Mouse (Mus musculus): ENCODE data around the gene Gm572.
A peak's percentile ranks its signal among the peaks of the same experiment; 100 is the strongest.

Gm572 gene

GRCm38 (mm10) chr4:148625756-148626622 lies 17.1 kb upstream of the Gm572 start:
- no peak for DNase-seq (ENCODE audit: low read depth, low spot score)

GRCm38 (mm10) chr4:148626623-148627185 lies 16.4 kb upstream of the Gm572 start, which contains the start of gene Tardbp:
TSS of gene Tardbp (minus strand) at chr4:148627019.
- peak; percentile 94 for DNase-seq (ENCODE audit: low read depth, low spot score)

- DNase-seq (ENCODE audit: low read depth, low spot score): no peak
These were observed 15.9 kb upstream of the Gm572 start for GRCm38 (mm10) chr4:148627246-148627645.

GRCm38 (mm10) chr4:148632013-148632692 lies 11.0 kb upstream of the Gm572 start:
- no peak for DNase-seq (ENCODE audit: low read depth, low spot score)

- no peak for DNase-seq (ENCODE audit: low read depth, low spot score)
These were observed 9.6 kb upstream of the Gm572 start for GRCm38 (mm10) chr4:148633395-148634061.

DNA sequence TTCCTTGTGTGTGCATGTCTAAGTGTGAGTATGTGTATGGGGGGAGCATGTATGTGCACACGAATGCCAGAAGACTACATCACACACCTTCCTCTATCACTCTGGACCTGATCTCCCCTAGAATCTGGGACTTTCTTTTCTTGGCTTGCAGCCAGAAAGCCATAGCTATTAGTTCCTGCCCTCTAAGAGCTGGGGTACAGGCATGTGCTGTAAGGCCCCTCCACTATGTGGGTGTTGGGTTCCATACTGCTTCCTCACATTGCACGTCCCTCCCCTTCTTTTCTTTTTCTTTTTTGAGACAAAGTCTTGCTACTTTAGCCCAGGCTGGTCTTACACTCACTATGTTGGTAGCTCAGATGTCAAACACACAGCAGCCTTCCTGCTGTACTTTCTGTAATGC lies 7.8 kb upstream of the Gm572 start:
- DNase-seq (ENCODE audit: low read depth, low spot score): no peak

DNA sequence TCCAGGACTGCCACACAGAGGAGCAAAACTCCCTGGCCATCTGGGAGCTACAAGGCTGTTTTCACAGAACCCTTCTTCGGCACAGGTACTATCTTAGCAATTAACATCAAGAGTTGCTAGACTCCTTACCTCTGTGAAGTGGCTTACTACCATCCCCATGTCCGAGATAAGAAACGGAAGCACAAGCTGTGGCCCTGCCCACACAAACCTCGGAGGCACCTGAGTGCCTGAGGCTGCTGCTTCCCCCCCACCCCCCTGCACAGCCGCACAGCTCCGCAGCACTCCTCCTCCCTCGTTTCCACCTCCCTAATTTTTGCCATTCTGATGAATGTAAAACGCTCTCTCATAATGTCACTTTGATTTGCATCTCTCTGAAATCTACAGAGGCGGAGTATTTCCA lies 4.8 kb upstream of the Gm572 start:
- DNase-seq (ENCODE audit: low read depth, low spot score): no peak

DNA sequence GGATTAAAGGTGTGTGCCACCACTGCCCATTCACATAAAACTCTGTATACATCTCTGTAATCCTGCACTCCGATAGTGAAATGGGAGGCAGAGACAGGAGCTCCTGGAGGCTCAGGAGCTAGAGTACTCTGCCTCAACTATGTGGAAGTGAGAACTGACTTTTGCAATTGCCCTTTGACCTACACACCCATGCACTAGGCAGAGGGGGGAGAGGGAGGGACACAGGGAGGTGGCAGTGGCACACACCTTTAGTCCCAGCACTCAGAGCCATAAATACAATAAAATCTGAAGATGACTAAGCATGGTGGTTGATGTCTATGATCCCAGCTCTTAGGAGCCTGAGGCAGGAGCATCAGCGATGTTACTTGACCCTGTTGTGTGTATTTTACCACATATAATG lies 3.7 kb upstream of the Gm572 start:
- DNase-seq (ENCODE audit: low read depth, low spot score): no peak

GRCm38 (mm10) chr4:148641121-148641520 lies 2.0 kb upstream of the Gm572 start:
- no peak for DNase-seq (ENCODE audit: low read depth, low spot score)

DNA sequence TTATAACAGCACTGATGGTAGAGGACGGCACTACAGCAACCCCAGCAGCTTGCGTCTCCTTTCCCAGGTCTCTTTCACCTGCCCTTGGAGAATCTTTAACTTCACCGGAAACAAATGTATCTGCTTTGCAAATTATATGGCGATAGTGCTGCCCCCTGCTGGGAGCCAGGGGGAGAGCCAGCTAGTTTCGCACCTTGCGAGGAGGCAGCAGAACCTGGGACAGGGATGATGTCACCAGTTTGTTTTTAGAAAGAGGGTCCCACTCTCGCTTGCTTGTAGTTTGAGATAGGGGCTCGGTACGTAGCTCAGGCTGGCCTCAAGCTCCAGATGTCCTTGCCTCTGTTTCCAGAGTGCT lies 1.0 kb downstream of the Gm572 start:
- DNase-seq (ENCODE audit: low read depth, low spot score): peak; percentile 49

- DNase-seq (ENCODE audit: low read depth, low spot score): no peak
These were observed 1.8 kb downstream of the Gm572 start for GRCm38 (mm10) chr4:148644926-148645325.

DNA sequence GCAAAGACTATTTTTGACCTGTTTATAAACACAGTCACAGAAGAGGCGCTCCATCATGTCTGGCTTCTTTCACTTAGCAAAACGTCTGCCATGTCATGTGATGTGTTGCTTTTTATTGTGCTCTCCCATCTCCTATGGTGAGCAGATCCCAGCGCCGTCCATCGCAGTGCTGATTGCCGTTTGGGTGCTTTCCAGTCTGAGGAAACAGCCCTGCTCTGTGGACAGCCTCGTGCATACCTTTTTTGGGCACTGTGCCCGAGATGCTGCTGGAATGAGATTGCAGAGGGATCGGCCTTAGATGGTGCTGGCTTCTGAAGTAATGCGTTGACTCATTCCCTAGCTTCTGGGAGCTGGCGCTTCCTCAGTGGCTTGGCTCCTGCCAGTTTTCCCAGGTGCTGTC lies 3.5 kb downstream of the Gm572 start:
- no peak for DNase-seq (ENCODE audit: low read depth, low spot score)

GRCm38 (mm10) chr4:148649309-148649708 lies 6.2 kb downstream of the Gm572 start:
- DNase-seq (ENCODE audit: low read depth, low spot score): no peak

DNA sequence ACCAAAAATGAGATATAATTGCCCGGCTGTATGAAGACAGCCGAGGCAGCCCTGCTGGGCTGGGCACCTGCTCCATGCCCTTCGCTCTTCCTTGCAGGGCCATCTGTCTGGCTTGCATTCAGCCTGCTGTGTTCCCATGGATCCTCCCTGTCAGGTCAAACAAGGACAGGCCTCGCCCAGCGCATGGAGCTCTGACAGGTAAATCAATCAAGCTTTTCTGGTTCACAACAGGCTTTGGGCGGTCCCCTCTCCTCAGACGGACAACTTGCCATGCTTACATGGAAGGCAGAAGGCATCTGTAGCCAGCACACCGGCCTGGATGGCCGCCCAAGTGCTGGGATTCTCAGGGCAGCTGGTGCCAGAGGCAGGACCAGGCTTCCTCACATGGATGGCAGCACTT lies 7.9 kb downstream of the Gm572 start:
- DNase-seq (ENCODE audit: low read depth, low spot score): peak; percentile 69

DNA sequence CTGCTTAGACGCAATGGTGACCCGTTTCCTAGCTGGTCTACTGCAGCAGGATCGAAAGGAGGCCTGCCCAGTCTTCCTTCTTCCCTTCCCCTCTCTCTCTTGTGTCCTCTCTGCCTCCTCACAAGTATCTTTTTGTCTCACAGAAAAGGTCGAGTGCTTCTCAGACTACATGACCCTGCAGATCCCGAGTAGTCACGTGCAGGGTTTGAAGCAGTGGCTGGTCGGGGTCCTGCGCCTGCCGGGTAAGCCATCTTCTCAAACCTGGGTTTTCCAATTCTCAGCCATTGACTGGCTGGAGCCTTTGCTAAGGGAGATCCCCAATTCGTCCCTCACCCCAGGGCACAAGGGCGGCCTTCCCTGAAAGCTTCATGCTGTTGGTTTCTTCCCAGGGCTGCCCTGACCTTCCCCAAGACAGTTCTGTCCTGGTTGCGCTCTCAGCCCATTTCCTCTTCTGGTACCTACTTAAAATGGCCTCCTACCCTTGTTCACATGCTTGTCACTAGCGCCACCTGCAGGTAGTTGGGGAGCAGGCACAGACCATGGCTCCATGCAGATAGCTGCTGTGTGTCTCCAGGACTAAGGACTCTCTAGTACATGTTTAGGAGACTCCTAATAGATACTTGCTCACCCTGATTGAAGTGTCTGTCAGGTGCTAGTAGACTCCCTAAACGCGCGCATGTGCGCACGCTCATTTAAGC lies 11.7 kb downstream of the Gm572 start:
- DNase-seq (ENCODE audit: low read depth, low spot score): no peak

GRCm38 (mm10) chr4:148656691-148657258 lies 13.7 kb downstream of the Gm572 start:
- DNase-seq (ENCODE audit: low read depth, low spot score): no peak

- no peak for DNase-seq (ENCODE audit: low read depth, low spot score)
These were observed 14.7 kb downstream of the Gm572 start for GRCm38 (mm10) chr4:148657776-148658175.

DNA sequence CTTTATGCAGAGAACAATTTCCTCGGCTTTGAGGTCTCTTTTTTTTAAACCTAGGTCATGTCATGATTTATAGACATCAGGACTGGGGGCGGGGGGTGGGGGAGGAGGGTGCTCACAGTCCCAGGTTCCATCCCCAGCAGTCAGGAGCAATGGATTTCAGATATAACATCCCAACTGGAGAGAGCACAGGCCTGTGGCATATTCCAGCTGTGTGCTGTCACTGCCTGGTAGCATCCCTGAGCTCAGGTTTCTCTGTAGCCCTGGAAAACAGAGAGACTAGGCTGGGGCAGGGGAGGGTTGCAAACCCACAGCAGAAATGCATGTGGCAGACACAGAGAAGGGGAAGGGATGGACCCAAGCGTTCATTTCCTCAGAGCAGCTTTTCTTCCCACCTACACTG lies 17.1 kb downstream of the Gm572 start:
- DNase-seq (ENCODE audit: low read depth, low spot score): no peak

GRCm38 (mm10) chr4:148662168-148662965 lies 19.2 kb downstream of the Gm572 start:
- peak; percentile 67 for DNase-seq (ENCODE audit: low read depth, low spot score)

- DNase-seq (ENCODE audit: low read depth, low spot score): no peak
These were observed 20.2 kb downstream of the Gm572 start for GRCm38 (mm10) chr4:148663326-148663725.
